Mouse (Mus musculus): ENCODE measurements at regions not wholly inside any gene's neighbourhood (a gene's known extent, or its start where the extent isn't known, plus 50 kb on each side); places are given as distances from the start of the nearest gene placed in this dataset.

DNA sequence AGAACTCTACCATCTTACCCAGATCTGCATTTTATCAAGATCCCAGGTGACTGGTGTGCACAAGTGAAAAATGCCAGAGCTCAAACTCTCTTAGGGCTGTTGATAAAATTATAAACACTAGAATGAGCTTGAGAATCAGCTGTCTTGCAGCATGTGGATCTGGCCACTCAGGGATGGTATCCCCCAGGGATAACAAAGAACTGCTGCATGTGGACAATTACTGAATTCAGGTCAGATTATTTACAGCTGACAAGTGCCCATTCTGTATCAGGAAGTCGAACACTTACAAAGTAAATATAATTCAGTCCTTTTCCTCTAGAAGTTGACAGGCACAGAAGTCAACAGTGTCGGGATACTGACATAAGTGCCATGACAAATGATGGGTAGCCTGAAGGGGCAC lies 306.3 kb upstream of the Gm21798 start:
- no peak for TF ChIP-seq EP300 (IDR thresholded peaks at IDR 0.05; ENCODE audit: low read depth)
- no peak for TF ChIP-seq CTCF (IDR thresholded peaks at IDR 0.05; ENCODE audit: low read depth)
